Mouse (Mus musculus) forebrain, embryonic 11.5 days (tissue): ENCODE data around the gene Chrd. TPM values are rescaled to one million over a fixed set of nuclear protein-coding genes. Genes with fewer than 3 reads are reported as not detected.

Experiments
- ATAC-seq: fragments of 200-750 bp; cut with Nextera tagmentation; replicated peaks from 2 replicates; pipeline ENCODE4 v1.8.0; 2017; ENCODE audit warnings: moderate TSS enrichment; ENCODE audit not compliant: low FRiP score
- DNase-seq: peaks from one replicate; pipeline ENCODE4 v3.0.0-alpha.2; 2017; ENCODE audit warnings: low spot score
- H3K27ac ChIP-seq: fragments of 300-500 bp; sonication (generic); 2 replicates; pipeline ENCODE4 v1.5.1; 2014; ENCODE audit warnings: low read depth, low read length
- H3K27me3 ChIP-seq: fragments of 300-500 bp; sonication (generic); 2 replicates; pipeline ENCODE4 v1.6.1; 2014; ENCODE audit warnings: mild to moderate bottlenecking, low read length, mixed read lengths; ENCODE audit not compliant: control insufficient read depth, insufficient read depth
- H3K36me3 ChIP-seq: fragments of 300-500 bp; sonication (generic); 2 replicates; pipeline ENCODE4 v1.6.1; 2014; ENCODE audit warnings: mild to moderate bottlenecking, low read length, moderate library complexity, mixed read lengths; ENCODE audit not compliant: control insufficient read depth, insufficient read depth
- H3K4me1 ChIP-seq: fragments of 300-500 bp; sonication (generic); replicated peaks from 2 replicates; pipeline ENCODE4 v1.6.1; 2014; ENCODE audit warnings: low read length, mixed read lengths; ENCODE audit not compliant: control insufficient read depth, insufficient read depth
- H3K4me2 ChIP-seq: fragments of 300-500 bp; sonication (generic); 2 replicates; pipeline ENCODE4 v1.6.1; 2014; ENCODE audit warnings: low read depth, mild to moderate bottlenecking, low read length, moderate library complexity, mixed read lengths; ENCODE audit not compliant: severe bottlenecking
- H3K4me3 ChIP-seq: fragments of 300-500 bp; sonication (generic); 2 replicates; pipeline ENCODE4 v1.5.1; 2014; ENCODE audit warnings: low read depth, low read length
- H3K9ac ChIP-seq: fragments of 300-500 bp; sonication (generic); 2 replicates; pipeline ENCODE4 v1.6.1; 2014; ENCODE audit warnings: low read length
- H3K9me3 ChIP-seq: fragments of 300-500 bp; sonication (generic); 2 replicates; pipeline ENCODE4 v1.6.1; 2016; ENCODE audit warnings: low read length, mixed read lengths; ENCODE audit not compliant: control insufficient read depth
- WGBS: fragments of 180-500 bp; shearing (Covaris S2); extraction: QIAGEN DNeasy Blood & Tissue Kit; methylation state at CpG from one replicate; pipeline ENCODE4 v1.1.7; 2014; 5-methylcytosine and 5-hydroxymethylcytosine counted together
- polyA plus RNA-seq: library from polyadenylated mRNA; unstranded; fragments of >200 nt; fragmentation: Nextera tagmentation; extraction: Ambion mirVana; gene quantifications from 2 replicates; pipeline ENCODE4 v1.2.1, GENCODE M21; 2014

Chrd gene
- polyA plus RNA-seq, 1 experiment from 2014 or later: 2.3 TPM

DNA sequence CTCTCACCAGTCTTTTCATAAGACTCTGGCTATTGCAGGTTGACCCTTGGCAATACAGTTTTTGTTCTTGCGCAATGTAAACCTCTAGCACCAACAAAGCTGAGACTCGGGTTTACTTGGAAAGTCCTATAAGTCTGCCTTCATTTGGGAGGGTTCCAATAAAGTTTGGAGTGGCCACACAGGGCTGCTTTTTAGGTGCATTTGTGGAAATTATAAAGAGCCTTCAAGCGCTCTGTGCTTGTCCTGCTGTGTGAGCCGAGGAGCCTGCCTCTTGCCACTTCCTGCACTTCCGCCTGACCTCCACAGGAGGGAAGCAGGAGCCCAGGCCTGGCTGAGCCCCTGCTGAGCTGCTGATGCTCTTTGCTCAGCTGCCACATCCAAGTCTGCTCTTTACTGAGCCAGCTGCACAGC, 8.6 kb upstream of the Chrd start:
- ATAC-seq: 0 out of 2 replicates have a peak, but pooled peaks have one; percentile 33
- Histone ChIP-seq H3K4me3 (no peak overlapping the region), H3K27me3 (no peaks in the 10 kb centered on the region), H3K27ac (no peak overlapping the region), H3K4me2 (no peak overlapping the region), H3K9ac (no peak overlapping the region), H3K36me3 (no peaks in the 10 kb centered on the region; the same call in 1 of the 2 replicates), H3K4me1 (no peaks in the 10 kb centered on the region), H3K9me3 (no peaks in the 10 kb centered on the region)
- DNase-seq: peak; percentile 73
- 42% methylated on average over 5 of the region's 5 CpGs for WGBS

GRCm38 (mm10) chr16:20725321-20725720, 7.6 kb upstream of the Chrd start:
- H3K36me3 ChIP-seq: no peaks in the 10 kb centered on the region; the same call in 1 of the 2 replicates
- no peak overlapping the region for H3K27ac ChIP-seq
- no peak for ATAC-seq
- no peaks in the 10 kb centered on the region for H3K4me1 ChIP-seq
- DNase-seq: peak; percentile 34
- no peak overlapping the region for H3K9ac ChIP-seq
- H3K27me3 ChIP-seq: no peaks in the 10 kb centered on the region
- no peaks in the 10 kb centered on the region for H3K9me3 ChIP-seq
- H3K4me2 ChIP-seq: no peak overlapping the region
- H3K4me3 ChIP-seq: no peak overlapping the region
- WGBS: 88% methylated on average over 7 of the region's 7 CpGs

DNA sequence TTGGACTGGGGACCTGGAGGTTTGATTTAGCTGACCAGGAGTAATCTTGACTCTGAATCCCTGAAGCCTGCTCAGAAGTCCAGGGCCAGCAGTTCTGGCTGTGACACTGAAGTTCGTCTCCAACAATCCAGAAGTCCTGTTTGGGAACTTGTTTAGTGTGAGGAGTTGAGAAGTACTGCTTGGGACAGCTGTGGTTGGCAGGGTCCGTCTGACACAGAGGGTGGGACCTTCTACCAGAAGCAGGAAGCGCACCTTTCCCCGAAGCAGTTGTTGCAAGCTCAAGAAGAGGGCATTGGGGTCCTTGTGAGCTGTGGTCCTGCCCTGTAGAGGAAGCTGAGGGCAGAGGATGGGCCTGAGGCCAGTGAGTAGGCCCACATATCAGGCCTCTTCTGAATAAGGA, 7.2 kb upstream of the Chrd start:
- Histone ChIP-seq H3K9me3 (no peaks in the 10 kb centered on the region), H3K9ac (no peak overlapping the region), H3K4me2 (no peak overlapping the region), H3K36me3 (no peaks in the 10 kb centered on the region; the same call in 1 of the 2 replicates), H3K4me3 (no peak overlapping the region), H3K4me1 (no peaks in the 10 kb centered on the region), H3K27me3 (no peaks in the 10 kb centered on the region), H3K27ac (no peak overlapping the region)
- peak; percentile 29 for DNase-seq
- no peak for ATAC-seq
- 79% methylated on average over 4 of the region's 4 CpGs for WGBS

DNA sequence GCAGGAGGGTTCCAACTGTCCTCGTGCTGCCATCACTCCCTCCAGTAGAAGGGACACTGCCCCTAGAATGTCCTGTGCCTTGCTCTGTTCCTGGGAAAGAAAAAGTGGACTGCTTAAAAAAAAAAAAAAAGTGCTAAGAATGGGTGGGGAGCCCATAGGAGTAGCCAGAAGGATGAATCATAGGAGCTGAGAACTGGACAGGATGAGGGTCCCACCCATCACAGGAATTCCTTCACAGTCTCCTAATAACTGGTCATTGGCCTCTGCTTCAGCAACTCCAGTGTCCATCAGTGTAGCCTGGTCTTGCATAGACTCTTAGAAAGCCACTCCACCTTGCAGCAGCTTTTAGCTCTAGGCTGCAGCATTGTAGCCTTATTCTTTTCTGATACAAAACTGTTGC, 6.5 kb upstream of the Chrd start:
- no peak overlapping the region for H3K27ac ChIP-seq
- no peak overlapping the region for H3K4me3 ChIP-seq
- WGBS: 75% methylated on average over 1 of the region's 1 CpGs
- ATAC-seq (no peak), DNase-seq (peak; percentile 3)
- H3K9ac ChIP-seq: no peak overlapping the region
- no peaks in the 10 kb centered on the region for H3K9me3 ChIP-seq
- no peak overlapping the region for H3K4me2 ChIP-seq
- H3K27me3 ChIP-seq: no peaks in the 10 kb centered on the region
- no peaks in the 10 kb centered on the region for H3K4me1 ChIP-seq
- H3K36me3 ChIP-seq: no peaks in the 10 kb centered on the region

DNA sequence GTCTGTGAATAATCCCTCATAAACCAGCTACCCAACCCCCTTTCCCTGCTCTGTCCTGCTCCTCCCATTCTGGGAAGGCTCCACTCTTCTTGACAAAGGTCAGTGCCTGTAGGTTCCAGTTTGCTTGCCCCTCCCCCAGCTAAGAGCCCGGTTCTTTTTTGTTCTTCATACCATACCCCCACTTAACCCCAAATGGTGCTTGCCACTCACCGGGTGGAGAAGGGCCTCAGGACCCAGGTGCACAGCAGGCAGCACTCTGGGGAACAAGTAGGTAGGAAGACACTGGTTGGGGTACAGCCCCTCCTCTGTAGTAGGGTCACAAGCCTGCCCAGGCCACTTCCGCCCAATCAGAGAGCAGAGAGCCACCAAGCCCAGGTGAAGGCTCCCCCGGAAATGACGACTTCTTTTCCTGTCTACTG, 2.6 kb upstream of the Chrd start:
- no peak for DNase-seq
- no peak overlapping the region for H3K9ac ChIP-seq
- H3K4me2 ChIP-seq: no peak overlapping the region
- no peaks in the 10 kb centered on the region for H3K36me3 ChIP-seq
- peaks cover 15% of the 10 kb centered on the region; the same call in 1 of the 2 replicates for H3K4me1 ChIP-seq
- no peak overlapping the region for H3K4me3 ChIP-seq
- 36% methylated on average over 5 of the region's 5 CpGs for WGBS
- H3K27me3 ChIP-seq: peaks cover 20% of the 10 kb centered on the region
- no peaks in the 10 kb centered on the region for H3K9me3 ChIP-seq
- no peak for ATAC-seq
- H3K27ac ChIP-seq: no peak overlapping the region

DNA sequence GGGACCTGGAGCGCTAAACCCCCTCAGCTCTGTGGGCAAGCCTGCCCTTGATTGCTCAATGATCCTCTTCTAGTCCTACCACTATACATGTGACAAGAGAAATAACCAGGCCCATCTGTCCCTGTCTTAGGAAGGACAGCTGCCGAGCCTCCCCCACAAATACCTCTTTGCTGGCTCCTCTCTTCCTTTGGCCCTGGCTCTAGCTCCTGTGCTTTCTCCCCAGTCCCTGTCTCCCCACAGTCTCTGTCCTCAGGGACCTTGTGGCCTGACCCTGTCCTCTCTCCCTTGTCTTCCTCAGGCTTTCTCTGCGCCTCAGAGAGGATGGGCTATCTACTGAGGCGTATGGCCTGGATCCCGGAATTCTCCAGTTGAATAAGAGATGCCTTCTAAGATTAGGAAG, 1.2 kb upstream of the Chrd start:
- Histone ChIP-seq H3K9me3 (no peaks in the 10 kb centered on the region), H3K27me3 (peaks cover 23% of the 10 kb centered on the region), H3K27ac (no peak overlapping the region), H3K4me1 (peaks cover 15% of the 10 kb centered on the region; the same call in 1 of the 2 replicates), H3K36me3 (no peaks in the 10 kb centered on the region), H3K4me2 (no peak overlapping the region), H3K9ac (no peak overlapping the region), H3K4me3 (no peak overlapping the region)
- ATAC-seq (no peak; the same call in 1 of the 2 replicates), DNase-seq (no peak)
- WGBS: 70% methylated on average over 5 of the region's 5 CpGs

- WGBS: under 1% methylated on average over 27 of the region's 30 CpGs
- peaks cover 23% of the 10 kb centered on the region for H3K27me3 ChIP-seq
Observed at GRCm38 (mm10) chr16:20732251-20732924, 539 bp upstream of the Chrd start.

DNA sequence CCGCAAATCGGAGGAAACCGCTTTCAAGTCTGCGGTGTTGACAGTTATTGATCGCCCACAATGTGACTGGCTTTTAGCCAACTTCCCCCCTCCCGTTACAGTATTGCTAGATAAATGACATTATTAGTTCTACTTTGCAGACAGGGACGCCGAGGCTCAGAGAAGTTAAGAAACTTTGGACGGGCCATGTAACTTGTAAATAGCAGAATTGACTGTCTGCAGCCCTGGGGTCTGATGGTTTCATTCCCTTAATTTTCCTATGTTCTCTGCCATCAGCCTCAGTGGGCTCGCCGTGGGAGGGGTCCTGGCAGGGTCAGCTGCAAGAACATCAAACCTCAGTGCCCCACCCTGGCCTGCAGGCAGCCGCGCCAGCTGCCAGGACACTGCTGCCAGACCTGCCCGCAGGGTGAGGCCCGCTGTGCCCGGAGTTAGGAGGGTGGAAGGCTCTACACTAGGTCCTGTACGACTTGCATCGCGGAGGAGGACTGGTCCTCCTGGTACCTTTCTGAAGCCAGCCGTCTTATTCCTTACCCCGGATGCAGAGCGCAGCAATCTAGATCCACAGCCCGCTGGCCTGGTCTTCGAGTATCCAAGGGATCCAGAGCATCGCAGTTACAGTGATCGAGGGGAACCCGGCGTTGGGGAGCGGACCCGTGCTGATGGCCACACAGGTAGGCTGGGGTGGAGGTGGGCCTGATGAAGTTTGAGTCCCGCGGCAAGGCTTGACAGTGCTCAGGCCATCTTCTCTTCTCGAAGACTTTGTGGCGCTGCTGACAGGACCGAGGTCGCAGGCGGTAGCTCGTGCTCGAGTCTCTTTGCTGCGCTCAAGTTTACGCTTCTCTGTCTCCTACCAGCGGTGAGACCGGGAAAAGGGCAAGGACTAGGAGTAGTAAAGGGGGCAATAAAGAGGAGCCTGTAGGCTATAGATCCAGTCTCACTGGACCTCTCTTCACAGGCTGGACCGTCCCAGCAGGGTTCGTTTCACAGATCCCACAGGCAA, 1.1 kb downstream of the Chrd start, which contains the start of gene Thpo:
Gene Thpo, minus strand, starts transcription at position 781 of the 1,000 bp plus-strand sequence.
- Histone ChIP-seq H3K9ac (peak within 1 kb of the TSS; percentile 74), H3K9me3 (no peaks in the 10 kb centered on the region), H3K4me2 (peak within 1 kb of the TSS; percentile 98), H3K4me3 (peak within 1 kb of the TSS; percentile 62), H3K27me3 (peaks cover 23% of the 10 kb centered on the region), H3K4me1 (peaks cover 15% of the 10 kb centered on the region; the same call in 1 of the 2 replicates), H3K36me3 (no peaks in the 10 kb centered on the region), H3K27ac (no peak within 1 kb of the TSS)
- peak; percentile 61 for DNase-seq
- ATAC-seq: no peak
- WGBS: 4% methylated on average over 45 of the region's 45 CpGs

More at GRCm38 (mm10) chr16:20732251-20732924, 539 bp upstream of the Chrd start:
- Histone ChIP-seq H3K36me3 (no peaks in the 10 kb centered on the region), H3K4me2 (peak overlapping the region; percentile 98), H3K4me1 (peaks cover 15% of the 10 kb centered on the region; the same call in 1 of the 2 replicates), H3K9ac (peak overlapping the region; percentile 74), H3K9me3 (no peaks in the 10 kb centered on the region), H3K4me3 (peak overlapping the region; percentile 62), H3K27ac (peak overlapping the region; percentile 27; the same call in 1 of the 2 replicates)
- peak; percentile 66 for ATAC-seq
- peak; percentile 77 for DNase-seq
